Mouse (Mus musculus) kidney, embryonic 14.5 days (tissue): ENCODE data around the gene Diras1. TPM values are rescaled to one million over a fixed set of nuclear protein-coding genes. Genes with fewer than 3 reads are reported as not detected.
"Not testable (repeated sequence)": the region's sequence is repeated elsewhere in the genome, so short reads cannot be mapped to it uniquely, and the experiment has no call there.

Source experiments
- ATAC-seq: fragments of 200-750 bp; cut with Nextera tagmentation; 2 replicates; pipeline ENCODE4 v1.8.0; 2017; ENCODE audit warnings: moderate number of reproducible peaks, mild to moderate bottlenecking, moderate TSS enrichment, moderate library complexity; ENCODE audit not compliant: low FRiP score, low TSS enrichment
- H3K27ac ChIP-seq: fragments of 300-500 bp; sonication (generic); 2 replicates; pipeline ENCODE4 v1.5.1; 2014; ENCODE audit warnings: low read depth, mild to moderate bottlenecking, low read length, moderate library complexity, mixed read lengths
- H3K27me3 ChIP-seq: fragments of 300-500 bp; sonication (generic); 2 replicates; pipeline ENCODE4 v1.6.1; 2014; ENCODE audit warnings: mild to moderate bottlenecking, low read length; ENCODE audit not compliant: control insufficient read depth, insufficient read depth
- H3K36me3 ChIP-seq: fragments of 300-500 bp; sonication (generic); 2 replicates; pipeline ENCODE4 v1.6.1; 2014; ENCODE audit warnings: low read length, mixed read lengths; ENCODE audit not compliant: control insufficient read depth, insufficient read depth
- H3K4me1 ChIP-seq: fragments of 300-500 bp; sonication (generic); 2 replicates; pipeline ENCODE4 v1.6.1; 2014; ENCODE audit warnings: low read length, mixed read lengths; ENCODE audit not compliant: control insufficient read depth, insufficient read depth
- H3K4me2 ChIP-seq: fragments of 300-500 bp; sonication (generic); replicated peaks from 2 replicates; pipeline ENCODE4 v1.6.1; 2014; ENCODE audit warnings: low read depth, mild to moderate bottlenecking, low read length
- H3K4me3 ChIP-seq: fragments of 300-500 bp; sonication (generic); 2 replicates; pipeline ENCODE4 v1.5.1; 2014; ENCODE audit warnings: mild to moderate bottlenecking, low read length
- H3K9ac ChIP-seq: fragments of 300-500 bp; sonication (generic); 2 replicates; pipeline ENCODE4 v1.6.1; 2014; ENCODE audit warnings: low read depth, mild to moderate bottlenecking, low read length, moderate library complexity
- H3K9me3 ChIP-seq: fragments of 300-500 bp; sonication (generic); 2 replicates; pipeline ENCODE4 v1.6.1; 2016; ENCODE audit warnings: low read length; ENCODE audit not compliant: control insufficient read depth
- WGBS: fragments of 180-500 bp; shearing (Covaris S2); extraction: QIAGEN DNeasy Blood & Tissue Kit; methylation state at CpG from one replicate; pipeline ENCODE4 v1.1.7; 2014; 5-methylcytosine and 5-hydroxymethylcytosine counted together
- polyA plus RNA-seq: library from polyadenylated mRNA; unstranded; fragments of >200 nt; fragmentation: Nextera tagmentation; extraction: Ambion mirVana; gene quantifications from 2 replicates; pipeline ENCODE4 v1.2.1, GENCODE M21; 2014

Gene Diras1
- polyA plus RNA-seq, 1 experiment from 2014 or later, result 0.37 TPM

GRCm38 (mm10) chr10:81058896-81059295 is 33.4 kb upstream of the Diras1 start:
- Histone ChIP-seq H3K36me3 (peaks cover 3% of the 10 kb centered on the region; the same call in 1 of the 2 replicates), H3K4me2 (peak overlapping the region; percentile 67), H3K27ac (no peak overlapping the region), H3K4me3 (peak overlapping the region; percentile 80), H3K9me3 (no peaks in the 10 kb centered on the region), H3K9ac (peak overlapping the region; percentile 76; the same call in 1 of the 2 replicates), H3K4me1 (peaks cover 16% of the 10 kb centered on the region), H3K27me3 (no peaks in the 10 kb centered on the region)
- WGBS, result 88% methylated on average over 6 of the region's 6 CpGs
- no peak for ATAC-seq

- no peak overlapping the region for H3K9ac ChIP-seq
- 92% methylated on average over 23 of the region's 23 CpGs for WGBS
- no peak for ATAC-seq
- H3K4me1 ChIP-seq, result peaks cover 16% of the 10 kb centered on the region
- H3K27me3 ChIP-seq, result no peaks in the 10 kb centered on the region
- H3K9me3 ChIP-seq, result no peaks in the 10 kb centered on the region
- no peak overlapping the region for H3K4me2 ChIP-seq
- peaks cover 3% of the 10 kb centered on the region for H3K36me3 ChIP-seq
- H3K27ac ChIP-seq, result no peak overlapping the region
- no peak overlapping the region for H3K4me3 ChIP-seq
Measured at GRCm38 (mm10) chr10:81057406-81058130, 32.1 kb upstream of the Diras1 start.

GRCm38 (mm10) chr10:81055802-81056340 is 30.4 kb upstream of the Diras1 start:
- H3K4me3 ChIP-seq, H3K27me3 ChIP-seq, H3K27ac ChIP-seq, H3K4me2 ChIP-seq, H3K9ac ChIP-seq, ATAC-seq, H3K9me3 ChIP-seq: not testable (repeated sequence)
- WGBS, result 84% methylated on average over 11 of the region's 11 CpGs
- Histone ChIP-seq H3K36me3 (peaks cover 19% of the 10 kb centered on the region), H3K4me1 (peaks cover 16% of the 10 kb centered on the region)

GRCm38 (mm10) chr10:81055169-81055568 is 29.7 kb upstream of the Diras1 start:
- Histone ChIP-seq H3K36me3 (peaks cover 24% of the 10 kb centered on the region), H3K4me3 (no peak overlapping the region), H3K27me3 (no peaks in the 10 kb centered on the region), H3K27ac (no peak overlapping the region), H3K9me3 (no peaks in the 10 kb centered on the region), H3K4me2 (no peak overlapping the region), H3K4me1 (peaks cover 16% of the 10 kb centered on the region), H3K9ac (no peak overlapping the region)
- WGBS, result 91% methylated on average over 6 of the region's 6 CpGs
- no peak for ATAC-seq

GRCm38 (mm10) chr10:81052577-81052976 is 27.1 kb upstream of the Diras1 start:
- 92% methylated on average over 5 of the region's 5 CpGs for WGBS
- H3K9ac ChIP-seq, result no peak overlapping the region
- no peaks in the 10 kb centered on the region for H3K9me3 ChIP-seq
- H3K27me3 ChIP-seq, result no peaks in the 10 kb centered on the region
- peaks cover 50% of the 10 kb centered on the region for H3K36me3 ChIP-seq
- H3K4me2 ChIP-seq, result no peak overlapping the region
- H3K4me3 ChIP-seq, result no peak overlapping the region
- peaks cover 4% of the 10 kb centered on the region; the same call in 1 of the 2 replicates for H3K4me1 ChIP-seq
- no peak for ATAC-seq
- H3K27ac ChIP-seq, result no peak overlapping the region

- Histone ChIP-seq H3K4me1 (no peaks in the 10 kb centered on the region), H3K4me2 (no peak overlapping the region), H3K27me3 (no peaks in the 10 kb centered on the region), H3K4me3 (no peak overlapping the region), H3K9me3 (no peaks in the 10 kb centered on the region), H3K9ac (no peak overlapping the region), H3K36me3 (peaks cover 62% of the 10 kb centered on the region), H3K27ac (no peak overlapping the region)
- 98% methylated on average over 6 of the region's 6 CpGs for WGBS
- no peak for ATAC-seq
Measured at GRCm38 (mm10) chr10:81051133-81051532, 25.7 kb upstream of the Diras1 start.

- Histone ChIP-seq H3K4me3 (no peak overlapping the region), H3K27ac (no peak overlapping the region), H3K36me3 (peaks cover 67% of the 10 kb centered on the region), H3K9ac (no peak overlapping the region), H3K9me3 (no peaks in the 10 kb centered on the region), H3K4me1 (no peaks in the 10 kb centered on the region), H3K4me2 (no peak overlapping the region), H3K27me3 (no peaks in the 10 kb centered on the region)
- ATAC-seq, result no peak
- 95% methylated on average over 4 of the region's 4 CpGs for WGBS
Measured at GRCm38 (mm10) chr10:81050645-81051044, 25.2 kb upstream of the Diras1 start.

- H3K27ac ChIP-seq, H3K27me3 ChIP-seq, H3K4me1 ChIP-seq, ATAC-seq, H3K4me2 ChIP-seq, H3K9ac ChIP-seq, H3K9me3 ChIP-seq, H3K4me3 ChIP-seq: not testable (repeated sequence)
- 89% methylated on average over 14 of the region's 14 CpGs for WGBS
- H3K36me3 ChIP-seq, result peaks cover 69% of the 10 kb centered on the region
Measured at GRCm38 (mm10) chr10:81045246-81045645, 19.8 kb upstream of the Diras1 start.

- Histone ChIP-seq H3K4me1 (no peaks in the 10 kb centered on the region), H3K27me3 (no peaks in the 10 kb centered on the region), H3K4me2 (no peak overlapping the region), H3K27ac (no peak overlapping the region), H3K9me3 (no peaks in the 10 kb centered on the region), H3K9ac (no peak overlapping the region), H3K36me3 (peaks cover 33% of the 10 kb centered on the region), H3K4me3 (no peak overlapping the region)
- 36% methylated on average over 13 of the region's 13 CpGs for WGBS
- no peak for ATAC-seq
Measured at GRCm38 (mm10) chr10:81041458-81042175, 16.2 kb upstream of the Diras1 start.
